Mouse (Mus musculus) CD4-positive, CD25-positive, alpha-beta regulatory T cell, adult 2 months (primary cell): Measurements from ENCODE around the gene Nid1.
A peak's percentile ranks its signal among the peaks of the same experiment; 100 is the strongest.
"Not testable (repeated sequence)": the region's sequence is repeated elsewhere in the genome, so short reads cannot be mapped to it uniquely, and the experiment has no call there.

Experiments
- DNase-seq: peaks from one replicate; pipeline ENCODE4 v3.0.0-alpha.2; 2012; ENCODE audit warnings: low read depth, low spot score

Nid1 gene

DNA sequence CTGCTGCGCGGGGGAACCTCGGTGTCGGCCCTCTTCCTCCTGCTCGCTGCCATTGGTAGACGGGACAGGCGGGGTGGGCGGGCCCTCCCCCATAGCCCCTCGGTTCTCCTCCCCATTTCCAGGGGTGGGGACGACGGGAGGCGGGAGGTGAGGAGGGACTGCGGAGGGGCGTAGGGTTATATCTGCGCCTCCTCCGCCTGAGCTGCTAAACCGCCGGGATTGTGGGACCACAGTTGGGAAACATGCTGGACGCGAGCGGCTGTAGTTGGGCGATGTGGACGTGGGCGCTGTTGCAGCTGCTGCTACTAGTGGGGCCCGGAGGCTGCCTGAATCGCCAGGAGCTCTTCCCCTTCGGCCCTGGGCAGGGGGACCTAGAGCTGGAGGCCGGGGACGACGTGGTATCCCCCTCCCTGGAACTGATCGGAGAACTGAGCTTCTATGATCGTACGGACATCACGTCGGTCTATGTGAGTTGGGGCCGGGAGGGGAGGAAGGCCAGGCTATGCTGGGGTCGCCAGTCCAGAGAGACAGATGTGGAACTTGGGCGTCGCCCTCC is at the start of gene Nid1:
Gene Nid1, plus strand, starts transcription at position 92 of the 556 bp plus-strand sequence.
- not testable (repeated sequence) for DNase-seq

DNA sequence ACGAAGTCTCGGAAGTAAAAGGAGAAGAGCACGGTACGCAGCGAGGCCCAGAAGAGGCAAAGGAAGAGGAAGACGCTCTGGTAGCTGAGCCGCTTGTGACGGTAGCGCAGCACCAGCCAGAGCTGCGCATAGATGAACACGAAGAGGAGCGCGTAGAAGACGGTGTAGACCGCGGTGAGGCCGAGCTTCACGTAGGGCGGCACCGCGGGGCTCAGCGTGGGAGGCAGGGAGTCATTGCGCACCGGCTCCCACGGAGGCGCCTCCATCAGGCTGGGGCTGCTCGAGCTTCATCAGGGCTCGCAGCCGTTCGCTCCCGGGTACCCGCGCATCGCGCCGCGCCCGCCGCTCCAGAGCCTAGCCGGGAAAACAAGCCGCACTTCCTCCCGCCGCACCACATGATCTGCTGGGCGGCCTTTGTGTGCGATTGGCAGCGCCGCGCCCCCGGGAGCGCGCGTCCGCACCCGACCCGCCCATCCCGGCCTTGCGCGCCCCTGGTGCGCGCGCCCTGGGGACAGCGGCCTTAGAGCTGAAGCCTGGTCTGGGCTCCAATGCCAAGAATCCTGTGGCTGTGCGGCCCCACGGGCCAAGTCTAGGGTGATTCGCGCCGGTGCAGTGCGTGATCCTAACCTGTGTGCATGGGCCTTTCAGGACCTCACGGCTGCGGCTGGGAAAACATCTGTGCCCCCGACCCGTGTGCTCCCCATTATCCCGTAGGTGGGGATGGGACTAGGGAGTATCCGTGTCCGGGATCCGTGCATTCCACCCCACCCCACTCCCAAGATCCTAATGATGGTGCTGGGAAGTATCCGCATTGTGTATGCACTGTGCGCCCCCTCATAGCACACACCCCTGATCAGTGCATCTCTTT is 43.9 kb upstream of the Nid1 start, which contains the start of gene Gpr137b:
Gene Gpr137b, minus strand, starts transcription at position 787 of the 868 bp plus-strand sequence.
- not testable (repeated sequence) for DNase-seq

DNA sequence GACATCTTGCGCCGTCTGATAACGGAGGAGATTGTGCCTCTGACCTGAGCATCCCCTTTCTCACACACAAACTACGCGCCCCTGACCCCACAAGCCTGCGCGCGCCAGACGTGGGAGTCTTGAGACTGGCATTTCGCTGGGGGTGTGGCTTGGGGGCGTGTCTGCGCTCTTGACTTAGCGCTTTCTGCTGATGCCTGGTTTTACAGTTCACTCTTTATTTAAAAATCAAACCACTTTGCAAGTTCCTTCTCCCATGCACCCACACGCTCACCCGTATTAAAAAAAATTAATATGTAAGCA is 43.3 kb upstream of the Nid1 start:
- not testable (repeated sequence) for DNase-seq

DNA sequence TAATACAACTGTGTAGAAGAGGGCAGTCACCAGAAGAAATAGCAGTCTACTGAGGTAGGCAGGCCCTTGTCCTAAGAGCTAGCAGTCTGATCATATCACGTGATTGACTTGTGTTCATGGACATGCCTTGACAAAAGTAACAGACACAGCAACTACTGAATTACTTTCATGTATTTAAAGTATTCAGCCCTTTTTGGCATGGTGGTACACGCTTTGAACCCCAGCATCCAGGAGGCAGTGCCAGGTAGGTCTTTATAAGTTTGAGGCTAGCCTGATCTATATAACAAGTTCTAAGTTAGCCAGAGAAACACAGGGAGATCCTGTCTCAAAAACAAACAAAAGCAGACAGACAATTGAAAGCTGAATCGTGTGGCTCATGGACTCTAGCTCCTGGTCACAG is 36.5 kb upstream of the Nid1 start:
- not testable (repeated sequence) for DNase-seq

DNA sequence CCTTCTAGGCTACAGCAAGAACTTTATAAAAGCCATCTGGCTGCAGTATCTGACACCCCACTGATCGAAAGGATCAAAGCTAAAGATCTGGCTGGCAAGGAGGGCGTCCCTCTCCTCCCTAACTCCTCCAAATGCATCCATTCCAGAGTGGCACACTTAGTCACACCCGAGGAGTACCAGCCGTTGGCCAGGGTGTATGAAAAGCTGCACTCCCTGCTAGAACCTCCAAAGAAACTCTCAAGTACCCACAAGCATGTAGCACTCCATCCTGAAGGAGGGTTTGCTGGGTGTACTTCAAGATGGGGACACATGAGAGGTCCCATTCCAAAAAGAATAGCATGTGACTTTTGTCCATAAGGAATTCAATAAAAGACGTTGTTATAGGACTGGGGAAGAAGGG is 34.5 kb upstream of the Nid1 start:
- not testable (repeated sequence) for DNase-seq

DNA sequence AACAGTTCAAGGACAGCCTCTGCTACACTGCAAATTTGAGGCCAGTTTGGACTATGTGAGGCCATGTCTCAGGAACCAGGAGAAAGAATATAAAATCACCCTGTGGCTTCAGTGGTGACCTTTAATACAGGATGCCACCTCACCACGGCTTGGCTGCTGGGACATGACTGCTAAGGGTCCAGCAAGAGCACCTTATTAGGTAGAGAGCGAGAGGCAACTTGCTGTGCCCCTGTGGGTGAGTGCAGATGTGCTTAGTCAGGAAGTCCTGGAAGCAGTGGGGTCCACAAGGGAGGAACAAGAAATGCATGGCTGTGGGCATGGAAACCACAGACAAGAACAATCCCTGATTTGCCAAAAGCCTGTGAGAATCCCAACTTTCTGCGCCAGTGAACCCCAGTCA is 34.0 kb upstream of the Nid1 start:
- not testable (repeated sequence) for DNase-seq

DNA sequence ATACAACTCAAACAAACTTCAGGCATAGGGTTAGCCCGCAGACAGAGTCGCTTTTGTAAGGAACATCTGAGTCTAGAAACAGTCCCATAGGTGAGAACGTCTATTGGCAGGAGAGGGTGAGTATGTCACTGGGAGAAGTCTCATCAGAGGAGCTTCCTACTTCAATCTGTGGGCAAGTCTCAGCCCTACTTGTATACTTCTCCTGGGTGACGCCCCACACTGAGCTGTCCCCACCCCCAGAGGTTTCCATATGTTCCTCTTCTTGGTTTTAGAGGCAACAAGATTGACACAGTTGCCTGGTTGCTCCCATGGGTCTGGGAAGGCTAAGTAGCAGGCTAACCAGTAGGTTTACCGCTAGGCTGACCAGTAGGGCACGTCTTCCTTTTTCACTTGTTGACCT is 33.5 kb upstream of the Nid1 start:
- DNase-seq, result not testable (repeated sequence)

DNA sequence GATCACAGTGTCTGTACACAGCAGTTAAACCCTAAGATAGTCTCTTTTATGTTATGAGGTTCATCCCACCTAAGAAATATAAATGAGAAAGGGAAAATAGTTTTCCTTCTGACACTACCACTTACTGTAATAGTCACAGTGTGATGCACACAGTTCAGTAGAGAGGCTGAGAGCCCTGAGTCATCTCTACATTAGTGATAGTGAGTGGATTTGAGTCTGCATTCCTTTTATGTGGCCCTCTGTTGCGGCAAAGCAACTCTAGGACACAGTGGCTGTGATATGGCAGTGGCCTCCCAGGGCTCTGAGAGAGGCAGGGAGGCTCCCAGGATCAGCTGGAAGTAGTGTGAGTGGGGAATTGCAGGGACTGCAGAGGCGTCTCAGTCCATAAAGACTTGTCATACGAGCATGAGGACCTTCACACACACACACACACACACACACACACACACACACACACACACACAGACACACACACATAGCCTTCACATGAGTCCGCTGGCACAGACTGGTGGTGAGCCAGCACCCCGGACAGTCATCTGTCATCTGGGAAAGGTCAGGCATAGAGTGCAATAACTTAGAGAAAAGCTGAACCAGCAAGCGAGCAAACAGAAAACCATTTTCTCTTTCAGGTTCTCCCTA is 32.7 kb upstream of the Nid1 start:
- not testable (repeated sequence) for DNase-seq

DNA sequence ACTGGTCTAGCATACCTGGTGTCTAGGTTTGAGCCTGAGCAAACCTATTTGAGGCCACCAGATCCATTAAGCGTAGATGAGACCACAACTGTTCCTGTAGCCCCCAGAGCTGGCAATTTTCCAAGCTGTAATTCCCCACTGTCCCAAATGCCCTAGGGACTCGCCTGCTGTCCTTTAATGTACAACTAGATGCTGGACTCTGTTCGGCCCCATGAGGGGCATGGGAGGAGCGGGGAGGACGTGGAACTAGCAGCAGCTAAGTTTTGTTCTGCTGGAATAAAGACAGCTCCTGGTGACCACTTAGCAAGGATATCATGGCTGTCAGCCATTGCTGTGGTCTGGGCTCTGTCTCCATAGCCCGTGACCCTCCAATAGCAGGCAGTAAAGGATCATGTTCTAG is 31.8 kb upstream of the Nid1 start:
- not testable (repeated sequence) for DNase-seq

DNA sequence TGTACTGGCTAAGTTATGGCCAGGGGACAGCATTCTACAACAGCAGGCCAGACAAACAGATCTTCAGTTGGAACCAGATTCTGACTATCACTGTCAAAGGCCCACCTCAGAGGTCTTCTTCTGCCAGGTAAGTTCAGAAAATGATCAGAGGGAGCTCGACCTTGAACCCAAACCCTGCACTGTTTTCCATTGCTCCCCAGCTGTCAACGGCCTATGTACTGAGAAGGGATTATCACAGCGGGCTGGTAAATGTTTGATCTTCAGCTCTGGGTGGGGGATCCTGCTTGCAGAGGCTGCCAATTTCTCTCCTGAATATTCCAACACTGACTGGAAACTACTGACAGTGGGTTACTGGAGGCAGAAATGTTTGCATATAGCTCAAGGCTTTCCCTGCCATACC is 23.1 kb upstream of the Nid1 start:
- no peak for DNase-seq

DNA sequence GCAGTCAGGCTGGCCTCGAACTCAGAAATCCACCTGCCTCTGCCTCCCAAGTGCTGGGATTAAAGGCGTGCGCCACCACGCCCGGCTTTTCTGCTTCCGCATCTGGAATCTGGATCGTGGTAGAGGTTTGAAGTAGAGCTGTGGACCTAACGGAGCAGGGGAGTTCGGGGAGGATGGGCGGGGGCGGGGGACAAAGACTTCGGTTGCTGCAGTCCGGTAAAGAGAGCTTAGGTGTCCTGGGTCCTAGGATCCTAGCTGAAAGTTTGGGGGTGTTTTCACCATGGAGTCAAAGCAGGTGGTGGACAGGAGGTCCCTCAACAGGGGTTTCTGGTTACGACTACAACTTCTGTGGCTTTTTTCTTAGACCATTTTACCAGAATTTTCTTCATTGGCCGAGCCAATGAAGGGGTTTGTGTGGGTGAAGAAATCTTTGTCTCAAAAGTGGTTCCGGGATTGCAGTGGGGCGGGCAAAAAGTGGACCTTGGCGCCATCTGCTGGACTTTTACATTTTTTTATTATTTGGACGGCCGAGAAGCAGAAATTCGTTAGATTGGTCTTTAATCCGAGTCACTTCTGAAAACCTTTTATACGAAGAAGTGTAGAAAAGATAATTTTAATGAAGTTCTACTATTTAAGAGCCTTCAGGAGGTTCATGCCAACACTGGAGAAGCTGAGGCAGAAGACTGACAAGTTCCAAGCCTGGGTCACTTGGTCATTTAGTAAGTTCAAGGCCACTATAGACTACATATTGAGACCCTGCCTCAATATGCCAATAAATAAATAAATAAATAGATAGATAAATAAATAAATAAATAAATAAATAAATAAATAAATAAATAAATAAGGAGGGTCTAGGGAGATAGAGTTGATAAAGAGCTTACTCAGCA is 22.0 kb upstream of the Nid1 start:
- DNase-seq, result peak; percentile 20

DNA sequence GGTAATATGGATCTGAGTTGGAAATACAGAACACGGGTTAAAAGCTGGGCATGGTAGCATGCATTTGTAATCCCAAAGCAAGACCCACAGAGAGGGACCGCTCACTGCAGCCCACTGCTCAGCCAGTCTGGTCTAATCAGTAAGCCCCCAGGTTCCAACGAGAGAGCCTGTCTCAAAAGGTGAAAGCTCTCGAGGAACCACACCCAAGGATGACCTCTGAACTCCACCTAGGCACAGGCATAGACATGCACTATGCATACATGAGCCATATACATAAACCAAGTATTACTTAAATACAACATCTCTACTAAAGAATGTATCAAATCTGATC is 21.4 kb upstream of the Nid1 start:
- DNase-seq, result not testable (repeated sequence)

DNA sequence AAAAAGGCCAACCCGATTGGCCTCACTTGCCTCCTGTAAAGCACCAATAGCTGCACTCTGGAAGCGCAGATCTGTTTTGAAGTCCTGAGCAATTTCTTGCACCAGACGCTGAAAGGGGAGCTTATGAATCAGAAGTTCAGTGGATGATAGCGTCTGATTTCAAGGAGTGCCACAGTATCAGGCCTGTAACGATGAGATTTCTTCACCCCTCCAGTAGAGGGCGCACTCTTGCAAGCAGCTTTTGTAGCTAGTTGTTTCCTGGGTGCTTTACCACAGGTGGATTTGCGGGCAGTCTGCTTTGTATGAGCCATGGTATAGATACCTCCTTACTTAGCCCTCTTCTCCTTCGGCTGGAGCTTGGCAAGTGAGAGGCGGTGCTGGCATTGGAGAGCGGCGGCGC is 18.5 kb upstream of the Nid1 start:
- not testable (repeated sequence) for DNase-seq

DNA sequence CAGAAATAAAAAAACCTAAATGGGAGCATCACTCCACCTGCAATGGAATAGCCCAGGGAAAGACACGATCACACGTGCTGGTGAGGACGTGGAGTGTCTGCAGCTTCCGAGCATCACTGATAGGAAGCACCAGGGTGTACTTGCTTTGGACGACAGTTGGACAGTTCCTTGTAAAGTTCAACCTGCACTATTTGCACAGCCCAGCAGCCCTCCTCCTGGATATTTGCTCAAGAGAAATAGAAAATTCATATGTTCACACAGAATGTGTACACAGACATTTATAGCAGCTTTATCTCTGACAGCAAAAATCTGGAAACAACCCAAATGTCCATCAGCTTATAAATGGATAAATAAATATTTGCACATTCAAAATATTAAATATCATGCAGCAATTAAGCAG is 14.1 kb upstream of the Nid1 start:
- DNase-seq, result not testable (repeated sequence)

DNA sequence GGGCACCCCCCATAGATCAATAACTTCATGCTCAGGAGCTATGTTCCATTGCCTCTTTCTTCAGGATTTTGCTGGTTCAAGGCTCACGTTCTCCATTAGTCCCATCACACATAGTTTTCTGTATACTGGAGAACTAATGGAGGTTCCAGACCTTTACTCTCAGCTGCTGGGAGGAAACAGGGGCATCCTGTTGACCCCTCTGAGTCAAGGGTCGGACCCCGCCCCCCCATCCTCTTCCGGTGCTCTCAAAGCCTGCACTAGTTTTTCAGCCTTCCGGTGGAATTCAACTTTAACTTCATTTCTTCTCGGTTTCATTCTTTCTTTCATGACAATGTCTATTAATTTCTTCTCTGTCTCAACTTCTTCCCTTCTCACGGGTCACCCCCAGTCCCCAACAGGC is 1.2 kb upstream of the Nid1 start:
- not testable (repeated sequence) for DNase-seq

DNA sequence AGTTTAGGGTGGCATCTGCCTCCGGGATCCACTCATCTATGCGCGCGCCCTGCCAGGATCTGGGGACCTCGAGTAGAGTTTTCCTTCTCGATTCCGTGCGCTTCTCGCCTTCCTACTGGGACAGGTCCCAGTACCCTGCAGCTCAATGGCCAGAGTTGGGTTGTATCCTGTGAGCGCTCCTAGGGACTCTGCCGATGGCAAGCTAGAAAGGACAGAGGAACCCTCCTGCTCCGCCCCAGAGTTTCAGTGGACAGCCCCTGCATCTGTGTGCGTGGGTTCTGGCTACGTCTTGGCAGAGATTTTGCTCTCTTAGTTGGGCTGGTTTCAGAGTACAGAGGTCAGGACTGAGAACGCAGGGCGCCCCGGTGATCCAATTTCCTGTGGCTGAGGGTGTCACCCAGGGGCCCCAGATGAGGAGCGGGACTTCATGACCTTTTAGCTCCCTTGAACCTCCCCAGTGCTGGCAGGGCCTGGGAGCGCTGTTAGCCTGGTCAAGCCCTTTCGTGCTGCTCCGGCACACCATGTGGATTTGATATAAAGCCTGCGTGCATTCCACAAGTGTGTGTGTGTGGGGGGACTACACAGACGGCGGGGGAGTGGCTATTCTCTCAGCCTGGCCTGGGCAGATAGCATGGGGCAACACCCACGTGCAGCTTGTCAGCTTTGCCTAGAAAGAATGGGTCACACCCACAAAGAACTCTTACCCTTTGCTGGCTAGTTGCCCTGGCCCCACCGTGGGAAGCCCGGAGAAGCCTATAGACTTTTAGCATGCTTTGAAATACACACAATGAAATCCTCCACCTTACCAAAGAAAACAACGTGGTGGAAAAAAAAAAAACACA is 982 bp downstream of the Nid1 start:
- DNase-seq, result not testable (repeated sequence)

DNA sequence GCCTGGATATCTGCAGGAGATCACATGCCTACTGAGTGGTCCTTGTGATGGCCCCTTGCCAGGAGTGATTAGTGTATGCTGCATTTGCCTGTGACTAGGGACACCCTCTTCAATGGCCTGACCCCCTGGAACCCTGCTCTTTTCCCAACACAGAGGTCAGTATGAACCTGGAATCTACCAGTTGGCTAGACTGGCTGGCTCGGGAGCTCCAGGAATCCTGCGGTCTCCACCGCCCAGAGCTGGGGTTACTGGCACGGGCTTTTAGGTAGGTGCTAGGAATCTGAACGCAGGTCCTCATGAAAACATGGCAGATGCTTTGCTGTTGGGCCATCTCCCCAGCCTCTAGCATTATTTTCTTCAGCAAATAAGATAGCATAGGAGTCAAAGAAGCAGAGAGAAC is 8.2 kb downstream of the Nid1 start:
- not testable (repeated sequence) for DNase-seq

DNA sequence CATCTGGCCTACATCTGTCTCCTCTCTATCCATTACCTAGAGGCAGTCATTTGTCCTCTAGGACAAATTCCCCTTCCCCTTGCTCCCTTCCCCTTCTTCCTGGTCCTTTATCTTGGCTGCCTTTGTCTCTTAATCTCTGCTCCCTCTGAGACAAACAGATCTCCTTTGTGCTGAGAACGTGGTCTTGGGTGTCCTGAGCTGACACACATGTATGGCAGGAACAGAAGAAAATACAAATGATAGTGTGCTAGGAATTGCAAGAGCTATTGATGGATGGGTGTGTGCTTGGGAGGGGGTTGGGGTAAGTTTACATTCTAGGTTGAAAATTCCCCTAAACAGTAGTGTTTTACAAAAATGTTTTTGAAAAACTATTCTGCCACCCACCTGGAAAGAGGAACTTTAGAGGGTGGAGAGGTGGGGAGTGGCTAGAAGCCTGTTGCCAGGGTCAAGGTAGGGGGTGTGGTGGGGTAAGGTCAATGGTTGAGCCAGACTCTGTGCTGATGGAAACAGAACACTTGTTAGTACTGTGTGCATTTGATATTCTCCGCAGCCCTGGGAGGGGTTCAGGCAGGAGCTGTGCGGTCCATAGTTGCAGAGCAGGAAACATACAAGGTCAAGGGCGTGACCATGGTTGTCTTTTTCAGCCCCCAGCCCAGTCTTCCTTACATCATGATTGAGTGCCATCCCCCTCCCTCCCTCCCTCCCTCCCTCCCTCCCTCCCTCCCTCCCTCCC is 9.5 kb downstream of the Nid1 start:
- not testable (repeated sequence) for DNase-seq

DNA sequence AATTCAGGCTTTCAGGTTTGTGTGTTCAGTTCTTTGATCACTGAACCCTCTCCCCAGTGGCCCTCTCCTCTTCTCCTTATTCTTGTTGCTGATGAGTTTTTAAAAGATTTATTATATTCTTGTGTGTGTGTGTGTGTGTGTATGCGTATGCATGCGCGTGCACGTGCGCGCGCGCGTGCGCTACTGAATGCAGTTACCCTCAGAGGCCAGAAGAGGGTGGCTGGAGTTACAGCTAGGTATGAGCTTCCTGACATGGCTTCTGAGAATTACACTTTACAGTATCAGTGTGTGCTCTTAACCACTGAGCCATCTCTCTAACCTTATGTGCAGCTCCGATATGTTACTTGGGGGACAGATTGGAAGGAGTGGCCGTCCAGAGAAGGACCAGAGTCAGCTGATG is 12.6 kb downstream of the Nid1 start:
- not testable (repeated sequence) for DNase-seq

DNA sequence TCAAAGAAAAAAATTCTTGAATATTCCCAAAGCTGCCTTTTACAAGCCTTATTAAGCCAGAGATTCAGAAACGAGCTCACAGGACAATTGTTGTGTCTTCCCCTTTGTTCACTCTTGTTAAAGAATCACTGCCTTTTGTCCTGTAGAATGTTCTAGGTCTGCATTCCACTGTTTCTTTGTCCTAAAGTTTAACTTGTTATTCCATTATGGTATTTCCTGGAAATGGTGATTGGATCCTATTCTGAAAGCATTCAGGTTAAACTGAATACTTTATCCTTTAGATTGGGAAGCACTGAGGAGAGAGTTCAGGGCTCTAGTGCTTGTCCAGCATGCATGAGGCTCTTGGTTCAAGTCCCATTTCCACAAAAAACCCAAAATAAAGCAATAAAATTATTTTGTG is 13.6 kb downstream of the Nid1 start:
- DNase-seq, result not testable (repeated sequence)
